Mouse (Mus musculus) cerebellum, adult 9-11 months (tissue): Measurements from ENCODE around the gene Mall.

Experiments
- DNase-seq: peaks from one replicate; pipeline ENCODE4 v3.0.0; 2022

Gene Mall

GRCm38 (mm10) chr2:127728661-127729450 lies 876 bp downstream of the Mall start:
- DNase-seq, result no peak

GRCm38 (mm10) chr2:127728146-127728545 lies 1.6 kb downstream of the Mall start:
- DNase-seq, result no peak

- DNase-seq, result peak; percentile 7
These were observed 6.5 kb downstream of the Mall start for GRCm38 (mm10) chr2:127723193-127723592.

GRCm38 (mm10) chr2:127722176-127722892 lies 7.4 kb downstream of the Mall start:
- peak; percentile 92 for DNase-seq

- DNase-seq, result no peak
These were observed 10.8 kb downstream of the Mall start for GRCm38 (mm10) chr2:127718839-127719468.

- DNase-seq, result no peak
These were observed 15.0 kb downstream of the Mall start for GRCm38 (mm10) chr2:127714726-127715125.

- no peak for DNase-seq
These were observed 20.9 kb downstream of the Mall start for GRCm38 (mm10) chr2:127708792-127709191.

- DNase-seq, result no peak
These were observed 21.7 kb downstream of the Mall start for GRCm38 (mm10) chr2:127708060-127708459.

- no peak for DNase-seq
These were observed 24.5 kb downstream of the Mall start for GRCm38 (mm10) chr2:127705267-127705666.

- no peak for DNase-seq
These were observed 40.5 kb downstream of the Mall start for GRCm38 (mm10) chr2:127689239-127689638.

- DNase-seq, result peak; percentile 62
These were observed 45.9 kb downstream of the Mall start for GRCm38 (mm10) chr2:127683687-127684331.

- DNase-seq, result no peak
These were observed 61.8 kb downstream of the Mall start for GRCm38 (mm10) chr2:127667843-127668506.

- DNase-seq, result no peak
These were observed 62.7 kb downstream of the Mall start for GRCm38 (mm10) chr2:127667015-127667414.

GRCm38 (mm10) chr2:127662708-127663107 lies 67.0 kb downstream of the Mall start:
- DNase-seq, result no peak

- DNase-seq, result peak; percentile 22
These were observed 73.5 kb downstream of the Mall start, which contains the start of gene Mal for GRCm38 (mm10) chr2:127656086-127656720. Mal (minus strand) TSS chr2:127656695.

- DNase-seq, result no peak
These were observed 74.3 kb downstream of the Mall start for GRCm38 (mm10) chr2:127655419-127655818.

- no peak for DNase-seq
These were observed 74.9 kb downstream of the Mall start for GRCm38 (mm10) chr2:127654786-127655185.
